Mouse (Mus musculus) cerebellum, postnatal 25 days (tissue): Measurements from ENCODE around the gene Vmn1r125.
"Not testable (repeated sequence)": the region's sequence is repeated elsewhere in the genome, so short reads cannot be mapped to it uniquely, and the experiment has no call there.

Experiments used
- DNase-seq, 2 experiments: peaks; one replicate each; pipeline ENCODE4 v3.0.0; 2021; ENCODE audit warnings: mixed read lengths in 2 of 2

The Vmn1r125 gene

DNA sequence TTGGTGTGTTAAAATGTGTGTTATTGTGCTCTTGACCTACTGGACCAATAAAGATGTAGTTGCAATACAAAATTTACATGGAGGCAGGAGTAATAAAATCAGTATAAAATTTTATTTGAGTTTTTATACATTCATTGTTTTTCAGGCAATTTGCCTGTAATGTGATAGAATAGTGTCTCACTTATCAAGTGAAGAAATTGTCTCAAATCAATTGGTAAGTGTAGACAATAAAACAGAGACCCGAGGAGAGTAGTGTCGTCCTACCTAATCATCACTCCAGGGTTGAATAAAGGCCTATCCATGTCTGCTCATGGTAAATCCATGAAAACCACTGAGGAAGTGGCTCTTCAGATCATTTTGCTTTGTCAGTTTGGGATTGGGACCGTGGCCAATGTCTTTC, at the start of gene Vmn1r125:
Gene Vmn1r125 (plus strand): TSS at position 301 of the 400 bp plus-strand sequence.
- DNase-seq: not testable (repeated sequence)

DNA sequence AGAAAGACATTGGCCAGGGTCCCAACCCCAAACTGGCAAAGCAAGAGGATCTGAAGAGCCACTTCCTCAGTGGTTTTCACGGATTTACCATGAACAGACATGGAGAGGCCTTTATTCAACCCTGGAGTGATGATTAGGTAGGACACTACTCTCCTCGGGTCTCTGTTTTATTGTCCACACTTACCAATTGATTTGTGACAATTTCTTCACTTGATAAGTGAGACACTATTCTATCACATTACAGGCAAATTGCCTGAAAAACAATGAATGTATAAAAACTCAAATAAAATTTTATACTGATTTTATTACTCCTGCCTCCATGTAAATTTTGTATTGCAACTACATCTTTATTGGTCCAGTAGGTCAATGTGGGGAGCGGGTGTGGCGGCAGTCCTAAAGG, 11.5 kb upstream of the Vmn1r125 start, which contains the start of gene Vmn1r124:
Gene Vmn1r124 (minus strand): TSS at position 101 of the 400 bp plus-strand sequence.
- DNase-seq: not testable (repeated sequence)

DNA sequence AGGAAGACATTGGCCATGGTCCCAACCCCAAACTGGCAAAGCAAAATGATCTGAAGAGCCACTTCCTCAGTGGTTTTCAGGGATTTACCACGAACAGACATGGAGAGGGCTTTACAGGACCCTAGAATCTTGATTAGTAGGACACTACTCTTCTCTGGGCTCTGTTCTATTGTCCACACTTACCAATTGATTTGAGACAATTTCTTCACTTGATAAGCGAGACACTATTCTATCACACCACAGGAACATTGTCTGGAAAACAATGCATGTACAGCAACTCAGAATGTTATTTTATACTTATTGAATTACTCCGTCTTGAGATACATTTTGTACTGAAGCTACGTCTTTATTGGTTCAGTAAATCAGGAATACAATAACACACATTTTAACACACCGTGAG, 29.4 kb downstream of the Vmn1r125 start, which contains the start of gene Vmn1r126:
Gene Vmn1r126 (minus strand): TSS at position 101 of the 400 bp plus-strand sequence.
- DNase-seq: not testable (repeated sequence)

GRCm38 (mm10) chr7:21319761-21320160, 47.8 kb downstream of the Vmn1r125 start, which contains the start of gene Vmn1r127:
Gene Vmn1r127 (minus strand): TSS chr7:21319861.
- DNase-seq: not testable (repeated sequence)
